Mouse (Mus musculus): ENCODE measurements at regions not wholly inside any gene's neighbourhood (a gene's known extent, or its start where the extent isn't known, plus 50 kb on each side); places are given as distances from the start of the nearest gene placed in this dataset.

DNA sequence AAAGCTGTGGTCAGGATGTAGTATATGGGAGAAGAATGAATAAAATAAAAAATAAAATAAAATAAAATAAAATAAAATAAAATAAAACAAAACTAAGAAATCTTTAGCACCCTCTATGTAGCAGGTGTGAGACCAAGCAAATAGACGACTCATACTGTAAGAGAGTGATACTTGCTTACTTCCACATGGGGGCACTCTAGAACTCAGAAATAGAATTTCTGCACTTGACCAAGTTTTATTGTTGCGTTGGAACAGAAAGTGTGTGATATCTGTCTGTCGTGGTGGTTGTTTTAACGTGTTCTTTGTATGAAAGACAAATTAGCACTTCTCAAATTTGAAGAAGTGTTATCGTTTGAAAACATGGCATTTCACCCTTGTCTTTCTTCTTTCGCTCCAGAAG, 125.4 kb downstream of the Dthd1 start:
- DNase-seq (ENCODE audit: low spot score in 2 of 2): peak in 1 of 2 experiments; percentile 22

All from right cerebral cortex, postnatal 10 days (tissue).